Mouse (Mus musculus) ES-Bruce4 (cell line): Measurements from ENCODE around the gene Pkn1. TPM values are rescaled to one million over a fixed set of nuclear protein-coding genes. Genes with fewer than 3 reads are reported as not detected.

Experiments
- H3K27ac ChIP-seq: 2 replicates; pipeline ENCODE4 v1.5.1; 2012; ENCODE audit warnings: low read length, inconsistent platforms; ENCODE audit not compliant: insufficient read depth
- H3K27me3 ChIP-seq: 2 replicates; pipeline ENCODE4 v1.6.1; 2012; ENCODE audit warnings: mild to moderate bottlenecking, low read length, inconsistent platforms; ENCODE audit not compliant: control insufficient read depth, poor library complexity, insufficient read depth, severe bottlenecking
- H3K36me3 ChIP-seq: 2 replicates; pipeline ENCODE4 v1.6.1; 2012; ENCODE audit warnings: inconsistent platforms, mild to moderate bottlenecking, low read length, moderate library complexity; ENCODE audit not compliant: control insufficient read depth, poor library complexity, insufficient read depth, severe bottlenecking
- H3K4me1 ChIP-seq: one replicate; pipeline ENCODE4 v1.8.1; 2011; ENCODE audit warnings: low read length; ENCODE audit not compliant: control insufficient read depth, insufficient read depth
- H3K4me3 ChIP-seq: 2 replicates; pipeline ENCODE4 v1.5.1; 2011; ENCODE audit warnings: low read depth, mild to moderate bottlenecking, low read length
- H3K9ac ChIP-seq: 2 replicates; pipeline ENCODE4 v1.6.1; 2012; ENCODE audit warnings: low read depth, mild to moderate bottlenecking, inconsistent platforms; ENCODE audit not compliant: poor library complexity, severe bottlenecking
- H3K9me3 ChIP-seq: replicated peaks from 2 replicates; pipeline ENCODE4 v1.6.1; 2012; ENCODE audit warnings: mild to moderate bottlenecking, low read length, inconsistent platforms; ENCODE audit not compliant: control insufficient read depth, poor library complexity, insufficient read depth, severe bottlenecking
- CTCF ChIP-seq: IDR thresholded peaks from one replicate; pipeline ENCODE4 v1.8.1; 2011; ENCODE audit warnings: low read depth, low read length
- EP300 ChIP-seq: IDR thresholded peaks from 2 replicates; pipeline ENCODE4 v1.6.1; 2011; ENCODE audit warnings: low read depth, low read length; ENCODE audit not compliant: insufficient read depth
- POLR2A ChIP-seq: IDR thresholded peaks from one replicate; pipeline ENCODE4 v1.8.1; 2011; ENCODE audit warnings: low read length; ENCODE audit not compliant: insufficient read depth
- polyA plus RNA-seq: library from polyadenylated mRNA; stranded (reverse); fragments of >200 nt; gene quantifications from 2 replicates; pipeline ENCODE4 v1.2.4, GENCODE M21; 2011; ENCODE audit warnings: low read depth; ENCODE audit not compliant: missing spikeins, insufficient read depth, insufficient read length

Gene Pkn1
- polyA plus RNA-seq, 1 experiment: 19.9 TPM

- Histone ChIP-seq H3K4me3 (peak overlapping the region; percentile 64), H3K4me1 (peaks cover 3% of the 10 kb centered on the region), H3K9me3 (no peaks in the 10 kb centered on the region), H3K27me3 (no peaks in the 10 kb centered on the region), H3K36me3 (no peaks in the 10 kb centered on the region), H3K9ac (peak overlapping the region; percentile 61), H3K27ac (peak overlapping the region; percentile 54)
- TF ChIP-seq CTCF: no peak
- TF ChIP-seq EP300: no peak
- TF ChIP-seq POLR2A: no peak
Observed at GRCm38 (mm10) chr8:83741849-83742655, 43.1 kb upstream of the Pkn1 start.

GRCm38 (mm10) chr8:83740976-83741741 is 42.2 kb upstream of the Pkn1 start, which contains the start of gene Adgre5:
Gene Adgre5 (minus strand): TSS chr8:83741326.
- Histone ChIP-seq H3K4me1 (peaks cover 3% of the 10 kb centered on the region), H3K27me3 (no peaks in the 10 kb centered on the region), H3K9ac (peak within 1 kb of the TSS; percentile 61), H3K36me3 (no peaks in the 10 kb centered on the region), H3K9me3 (no peaks in the 10 kb centered on the region), H3K27ac (peak within 1 kb of the TSS; percentile 91), H3K4me3 (peak within 1 kb of the TSS; percentile 64)
- TF ChIP-seq POLR2A (no peak), EP300 (no peak), CTCF (no peak)

- Histone ChIP-seq H3K27me3 (no peaks in the 10 kb centered on the region), H3K4me1 (peaks cover 3% of the 10 kb centered on the region), H3K9ac (peak overlapping the region; percentile 61), H3K9me3 (no peaks in the 10 kb centered on the region), H3K27ac (peak overlapping the region; percentile 91), H3K4me3 (peak overlapping the region; percentile 64), H3K36me3 (no peaks in the 10 kb centered on the region)
- TF ChIP-seq CTCF (no peak), POLR2A (no peak), EP300 (no peak)
Observed at GRCm38 (mm10) chr8:83740586-83740975, 41.6 kb upstream of the Pkn1 start.

GRCm38 (mm10) chr8:83739711-83740468 is 40.9 kb upstream of the Pkn1 start:
- H3K4me3 ChIP-seq: peak overlapping the region; percentile 3; the same call in 1 of the 2 replicates
- H3K9ac ChIP-seq: peak overlapping the region; percentile 61
- H3K36me3 ChIP-seq: no peaks in the 10 kb centered on the region
- peaks cover 3% of the 10 kb centered on the region for H3K4me1 ChIP-seq
- TF ChIP-seq CTCF (no peak), EP300 (no peak), POLR2A (no peak)
- H3K27ac ChIP-seq: peak overlapping the region; percentile 91
- no peaks in the 10 kb centered on the region for H3K9me3 ChIP-seq
- H3K27me3 ChIP-seq: no peaks in the 10 kb centered on the region

GRCm38 (mm10) chr8:83738949-83739710 is 40.2 kb upstream of the Pkn1 start:
- H3K4me3 ChIP-seq: peak overlapping the region; percentile 3; the same call in 1 of the 2 replicates

More at GRCm38 (mm10) chr8:83738949-83739710, 40.2 kb upstream of the Pkn1 start:
- H3K9ac ChIP-seq: peak overlapping the region; percentile 32
- H3K27me3 ChIP-seq: no peaks in the 10 kb centered on the region
- TF ChIP-seq EP300 (0 out of 2 replicates have a peak, but pooled peaks have one; percentile 48), POLR2A (no peak), CTCF (no peak)
- H3K36me3 ChIP-seq: no peaks in the 10 kb centered on the region
- H3K9me3 ChIP-seq: no peaks in the 10 kb centered on the region
- peak overlapping the region; percentile 91 for H3K27ac ChIP-seq
- H3K4me1 ChIP-seq: peaks cover 3% of the 10 kb centered on the region
